Mouse (Mus musculus): ENCODE results near the gene Mboat2.

Gene Mboat2

DNA sequence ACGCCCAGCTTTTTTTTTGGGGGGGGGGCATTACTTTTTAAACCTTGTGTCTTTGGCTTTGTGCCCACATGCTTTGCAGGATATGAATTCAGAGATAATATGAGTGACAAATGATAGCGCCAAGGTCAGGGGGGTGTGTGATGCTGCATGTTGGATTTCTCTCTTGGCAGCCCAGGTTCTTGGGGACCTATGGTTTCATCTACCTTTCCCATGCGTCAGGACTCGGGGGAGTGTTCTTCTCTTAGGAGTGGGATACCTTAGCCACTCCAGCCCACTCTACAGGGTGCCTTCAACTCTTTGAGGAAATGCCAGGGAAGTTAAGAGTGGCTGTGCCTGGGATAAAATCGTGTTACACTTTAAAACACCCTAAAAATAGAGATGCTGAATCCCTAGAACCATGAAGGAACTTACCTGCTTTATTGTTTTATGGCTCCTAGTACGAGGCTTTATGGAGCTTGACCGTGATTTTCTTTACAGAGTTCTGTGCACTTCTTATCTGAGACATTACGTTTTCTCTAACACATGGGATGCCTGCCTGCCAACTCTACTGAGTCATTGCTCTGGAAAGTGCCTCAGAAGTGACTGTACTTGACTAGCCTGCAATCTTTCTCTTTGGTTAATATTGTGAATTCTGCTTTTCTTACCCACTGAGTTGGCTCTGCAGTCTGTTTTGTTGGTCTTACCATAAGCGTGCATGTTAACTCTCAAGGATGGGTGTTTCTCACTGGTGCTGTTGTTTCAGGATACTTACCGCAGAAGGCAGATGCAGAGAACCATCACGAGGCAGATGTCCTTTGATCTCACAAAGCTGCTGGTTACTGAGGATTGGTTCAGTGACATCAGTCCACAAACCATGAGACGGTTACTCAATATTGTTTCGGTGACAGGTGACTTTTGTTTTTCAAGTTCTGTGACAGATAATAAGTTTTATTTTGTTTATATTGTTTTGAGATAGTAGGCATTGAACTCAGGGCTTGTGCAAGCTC is 182.2 kb downstream of the Mboat2 start:
- peak in 1 of 2 experiments; percentile 21 for DNase-seq
